Comparison of ENCODE assay signal across 25 mouse cellular contexts in the genomic region with DNA sequence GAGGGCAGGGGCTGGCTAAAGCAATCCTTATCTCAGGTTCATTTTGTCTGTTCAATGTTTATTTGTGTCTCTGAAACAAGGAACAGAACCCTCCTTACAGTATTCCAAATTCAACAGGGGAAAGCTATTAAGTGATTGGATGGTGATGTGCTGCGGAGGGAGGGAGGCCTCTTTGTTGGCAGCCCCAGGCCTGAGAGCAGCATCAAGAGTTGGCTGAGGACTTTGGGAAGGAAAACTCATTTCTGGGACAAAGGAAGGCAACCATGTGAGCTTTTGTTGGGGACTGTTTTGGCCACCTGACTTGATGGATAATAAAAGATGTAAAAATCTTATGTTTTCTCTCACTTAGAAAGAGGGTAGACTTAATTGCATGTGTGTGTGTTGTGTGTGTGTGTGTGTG. TPM values are rescaled to one million over a fixed set of nuclear protein-coding genes. Genes with fewer than 3 reads are reported as not detected.
DNase-seq lines count a peak whose midpoint lies in the region; TF ChIP-seq lines count a peak whose summit lies in the region.
"Had no signal": no experiment of that assay in that cellular context is flagged by ENCODE, and none has a peak within 500 bp of the region (broad histone marks: within the 10 kb centered on the region; RNA-seq: fewer than 3 reads in every experiment).

No protein-coding gene starts in this region.

- TF ChIP-seq POLR2A in heart, adult 2 months (IDR thresholded peaks at IDR 0.05; ENCODE audit: insufficient read depth, low read depth, low read length): no peak

- no peak overlapping the region for H3K4me3 ChIP-seq in heart, adult 2 months
- H3K4me3 ChIP-seq: embryonic facial prominence, embryonic 13.5 days; hindbrain, embryonic 15.5 days; midbrain, embryonic 15.5 days; neural tube, embryonic 13.5 days; stomach, embryonic 15.5 days had no signal

- peak; percentile 22 to 38 for DNase-seq in heart, adult 2 months
- no peak for DNase-seq in heart, postnatal 4 days
- DNase-seq in gastrocnemius, adult 18-20 months (ENCODE audit: low spot score): peak; percentile 35
- peak; percentile 43 to 50 for DNase-seq in heart, adult 9 months (ENCODE audit: low spot score in 2 of 2)
- DNase-seq in skeletal muscle tissue, adult 2 months (ENCODE audit: low read depth, low spot score): peak; percentile 62
- no peak for DNase-seq in urinary bladder, postnatal 25 days (ENCODE audit: low spot score)
- no peak for DNase-seq in spleen, postnatal 14 days (ENCODE audit: low spot score in 2 of 2)
- DNase-seq: adrenal gland, postnatal 10 days; cerebellum, adult 2 months; cerebellum, postnatal 25 days; embryo, embryonic 11 days; kidney, adult 2 months; kidney, postnatal 14 days; lung, postnatal 4 days; retina, postnatal 1 day; right cerebral cortex, postnatal 25 days; thymus, adult 18-20 months; thymus, postnatal 4 days had no signal

- no peak for TF ChIP-seq CTCF in heart, adult 2 months (IDR thresholded peaks at IDR 0.05)

- no peak for TF ChIP-seq EP300 in heart, adult 2 months (IDR thresholded peaks at IDR 0.05; ENCODE audit: insufficient read depth, low read depth, low read length)

- H3K36me3 ChIP-seq in heart, adult 2 months (ENCODE audit: control insufficient read depth, insufficient read depth, low read length): no peaks in the 10 kb centered on the region
- H3K36me3 ChIP-seq: embryonic facial prominence, embryonic 13.5 days; hindbrain, embryonic 15.5 days; midbrain, embryonic 15.5 days; neural tube, embryonic 13.5 days; stomach, embryonic 15.5 days had no signal

- H3K79me2 ChIP-seq in heart, adult 2 months (replicated peaks; ENCODE audit: control insufficient read depth, insufficient read depth, low read length): no peaks in the 10 kb centered on the region

- no peak overlapping the region for H3K9ac ChIP-seq in heart, adult 2 months (ENCODE audit: low read depth, low read length)
- H3K9ac ChIP-seq: embryonic facial prominence, embryonic 13.5 days; hindbrain, embryonic 15.5 days; midbrain, embryonic 15.5 days; neural tube, embryonic 13.5 days; stomach, embryonic 15.5 days had no signal

- no peaks in the 10 kb centered on the region for H3K27me3 ChIP-seq in heart, adult 2 months (ENCODE audit: control insufficient read depth, insufficient read depth, low read length)
- H3K27me3 ChIP-seq: embryonic facial prominence, embryonic 13.5 days; hindbrain, embryonic 15.5 days; midbrain, embryonic 15.5 days; neural tube, embryonic 13.5 days; stomach, embryonic 15.5 days had no signal

- H3K27ac ChIP-seq in heart, adult 2 months: no peak overlapping the region; the same call in 1 of the 2 replicates
- H3K27ac ChIP-seq: embryonic facial prominence, embryonic 13.5 days; hindbrain, embryonic 15.5 days; midbrain, embryonic 15.5 days; neural tube, embryonic 13.5 days; stomach, embryonic 15.5 days had no signal

- 75% methylated on average over 1 of the region's 1 CpGs for WGBS in heart, adult 2 months

- intact Hi-C loops in heart, adult 2 months (cut with DNase I): loop anchor here (5.0 kb wide), 1 partner anchor 33 kb away; no protein-coding TSS in a partner anchor

- peaks cover 1% of the 10 kb centered on the region for H3K4me1 ChIP-seq in heart, adult 2 months (ENCODE audit: control insufficient read depth, insufficient read depth, low read length)
- H3K4me1 ChIP-seq: embryonic facial prominence, embryonic 13.5 days; hindbrain, embryonic 15.5 days; midbrain, embryonic 15.5 days; neural tube, embryonic 13.5 days had no signal

RNA-seq across cellular contexts. Expression of a gene that starts 58.8 kb away (rescaled TPM):
- 10 to 100 TPM; 64.0 to 65.3 TPM for total RNA-seq in heart, adult 2 months (2021)
- polyA plus RNA-seq in heart, adult 2 months (2012; rRNA removed): 43.4 and 59.4 TPM in 2 replicates
- total RNA-seq in heart, postnatal 4 days (2021): 10 to 100 TPM; 90.3 to 96.3 TPM
- total RNA-seq in gastrocnemius, adult 18-20 months (2021): 10 to 100 TPM; 13.2 to 26.4 TPM
- total RNA-seq: megakaryocyte-erythroid progenitor cell, adult 5-6 weeks; MEL had no signal

Comparison
In these comparisons a context has a peak if more than half of its experiments do, and no peak if none do; other contexts are left out.
1. DNase-seq: peak in heart, adult 2 months (2 of 2), gastrocnemius, adult 18-20 months (single experiment), heart, adult 9 months (2 of 2) and skeletal muscle tissue, adult 2 months (single experiment); none in heart, postnatal 4 days (single experiment), urinary bladder, postnatal 25 days (single experiment) and spleen, postnatal 14 days (0 of 2).